Mouse (Mus musculus) ovary, adult 10 weeks (tissue): ENCODE data around the gene Fhl3. TPM values are rescaled to one million over a fixed set of nuclear protein-coding genes. Genes with fewer than 3 reads are reported as not detected.

Experiments used
- polyA plus RNA-seq: library from polyadenylated mRNA; stranded (reverse); fragments of 350-450 nt; fragmentation: Illumina TruSeq; extraction: RNeasy Lipid Tissue Mini Kit (QIAGEN cat#74804); gene quantifications from one replicate; pipeline ENCODE4 v1.2.3, GENCODE M21; 2014

Gene Fhl3
- 0.29 TPM for polyA plus RNA-seq

GRCm38 (mm10) chr4:124700248-124700971, at the start of gene Fhl3:
Fhl3 (plus strand) TSS chr4:124700701.

GRCm38 (mm10) chr4:124656518-124656853, 44.0 kb upstream of the Fhl3 start, which contains the start of gene Pou3f1:
Pou3f1 (plus strand) TSS chr4:124656807.

DNA sequence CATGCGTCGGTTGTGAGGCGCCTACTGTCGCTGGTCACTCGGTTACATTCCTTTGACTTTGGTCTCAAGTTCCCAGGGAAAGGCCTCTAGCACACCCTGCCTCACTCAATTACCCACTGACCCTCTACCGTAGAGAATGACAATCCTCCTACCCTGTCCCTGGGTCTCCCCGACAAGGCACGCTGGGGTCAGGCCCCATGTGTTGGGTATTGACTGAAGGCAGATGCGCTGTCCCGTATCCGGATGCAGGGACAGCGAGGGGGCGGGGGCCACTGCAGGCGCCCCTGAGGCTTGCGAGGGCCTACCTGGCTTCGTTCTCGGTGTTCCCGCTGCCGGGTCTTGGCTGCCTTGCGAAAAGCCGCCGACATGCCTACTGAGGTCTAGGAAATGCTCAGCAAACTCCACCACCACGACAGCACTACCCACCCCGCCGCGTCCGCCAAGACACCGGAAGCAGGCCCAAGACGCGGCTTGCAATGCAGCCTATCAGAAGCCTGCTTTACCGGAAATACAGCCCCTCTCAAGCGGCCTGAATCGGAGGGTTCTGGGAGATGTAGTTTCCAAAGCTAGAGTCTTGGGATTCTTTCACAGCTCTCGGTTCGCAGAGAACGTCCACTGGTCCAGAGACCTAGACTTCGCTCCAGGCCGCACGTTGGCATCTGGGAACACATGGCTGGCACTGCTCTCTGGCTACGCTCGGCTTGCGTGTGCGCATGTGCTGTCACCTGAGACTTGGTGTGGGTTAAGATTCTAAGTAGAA, 7.2 kb upstream of the Fhl3 start, which contains the start of gene Utp11:
Gene Utp11 (minus strand): TSS at position 466 of the 760 bp plus-strand sequence.

DNA sequence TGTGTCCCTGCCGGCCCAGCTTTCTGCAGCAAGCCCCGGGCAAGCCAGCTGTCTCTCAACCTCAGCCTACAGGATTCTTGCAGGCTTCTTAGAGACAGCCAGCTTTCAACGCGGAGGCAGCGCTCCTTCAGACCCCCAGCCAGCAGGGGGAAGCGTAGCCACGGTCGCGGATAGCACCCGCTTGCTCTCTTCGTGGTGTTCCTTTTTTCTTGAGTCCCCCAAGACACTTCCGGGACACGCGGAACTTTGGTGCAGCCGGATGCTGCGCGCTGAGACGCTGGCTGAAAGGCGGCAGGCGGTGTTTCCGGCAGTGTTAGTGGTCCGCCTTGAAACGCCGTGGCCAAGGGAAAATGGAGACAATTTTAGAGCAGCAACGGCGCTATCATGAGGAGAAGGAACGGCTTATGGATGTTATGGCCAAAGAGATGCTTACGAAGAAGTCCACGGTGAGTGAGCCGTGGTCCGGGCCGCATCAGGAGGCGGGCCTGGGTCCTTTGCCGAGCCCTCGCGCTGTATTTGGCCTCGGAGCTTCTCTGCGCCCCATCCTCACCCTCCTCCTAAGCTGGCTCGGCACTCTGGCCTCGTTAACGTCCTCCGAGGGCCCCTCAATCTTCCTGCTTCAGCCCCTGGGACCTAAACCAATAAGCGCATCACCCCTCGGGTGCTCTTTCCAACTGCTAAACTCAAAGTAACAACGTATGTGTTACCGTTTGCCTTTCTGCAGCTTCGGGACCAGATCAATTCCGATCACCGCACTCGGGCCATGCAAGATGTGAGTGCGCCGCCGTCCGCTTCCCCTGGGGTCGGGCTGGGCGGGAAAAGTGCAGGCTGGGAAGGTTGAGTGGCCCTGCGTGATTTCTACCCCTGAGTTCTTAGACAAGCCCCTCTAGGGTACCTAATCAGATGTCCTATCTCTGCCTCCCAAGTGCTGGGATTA, 14.3 kb downstream of the Fhl3 start, which contains the start of gene Sf3a3:
Gene Sf3a3 (plus strand): TSS at position 232 of the 937 bp plus-strand sequence.

GRCm38 (mm10) chr4:124741376-124742343, 41.2 kb downstream of the Fhl3 start, which contains the start of gene Inpp5b:
Inpp5b (plus strand) TSS chr4:124741850.

Other genes starting within 250 kb of the Fhl3 start
- gene 3100002H09Rik, start 89.9 kb upstream of the Fhl3 start, polyA plus RNA-seq = not detected
- gene Pou3f1, start 43.9 kb upstream of the Fhl3 start, polyA plus RNA-seq = not detected
- 60.9 TPM for gene Utp11, start 7.1 kb upstream of the Fhl3 start, polyA plus RNA-seq
- gene Sf3a3, start 14.1 kb downstream of the Fhl3 start, polyA plus RNA-seq = 57.9 TPM
- 23.3 TPM for gene Inpp5b, start 41.1 kb downstream of the Fhl3 start, polyA plus RNA-seq
- gene Mtf1, start 101.4 kb downstream of the Fhl3 start, polyA plus RNA-seq = 16.2 TPM
- 23.4 TPM for gene Yrdc, start 150.0 kb downstream of the Fhl3 start, polyA plus RNA-seq
- gene 1110065P20Rik, start 150.5 kb downstream of the Fhl3 start, polyA plus RNA-seq = 4.1 TPM
- gene Maneal, start 161.5 kb downstream of the Fhl3 start, polyA plus RNA-seq = 0.60 TPM
- gene Epha10, start 180.2 kb downstream of the Fhl3 start, polyA plus RNA-seq = not detected
- 5.5 TPM for gene 9930104L06Rik, start 236.3 kb downstream of the Fhl3 start, polyA plus RNA-seq
- gene Cdca8, start 238.6 kb downstream of the Fhl3 start, polyA plus RNA-seq = 71.4 TPM